Mouse (Mus musculus): ENCODE results near the gene Csf3. TPM values are rescaled to one million over a fixed set of nuclear protein-coding genes. Genes with fewer than 3 reads are reported as not detected.
A peak's percentile ranks its signal among the peaks of the same experiment; 100 is the strongest.

Gene Csf3
- polyA plus RNA-seq, 1 experiment from 2014 or later: not detected

- WGBS: 34% methylated on average over 4 of the region's 4 CpGs
- ATAC-seq (ENCODE audit: insufficient read depth) (no peak), DNase-seq (no peak)
- Histone ChIP-seq H3K4me1 (ENCODE audit: insufficient read depth) (peaks cover 13% of the 10 kb centered on the region), H3K27ac (ENCODE audit: low read depth) (no peak overlapping the region), H3K9me3 (ENCODE audit: low read depth, low read length) (peaks cover 3% of the 10 kb centered on the region; the same call in 1 of the 2 replicates), H3K4me2 (no peak overlapping the region), H3K27me3 (ENCODE audit: insufficient read depth, low read length) (no peaks in the 10 kb centered on the region), H3K9ac (no peak overlapping the region), H3K4me3 (ENCODE audit: low read depth, low read length) (no peak overlapping the region), H3K36me3 (ENCODE audit: insufficient read depth) (no peaks in the 10 kb centered on the region)
- TF ChIP-seq CTCF (IDR thresholded peaks at IDR 0.05; ENCODE audit: low read depth): no peak
Measured at GRCm38 (mm10) chr11:98738428-98738911, 37.4 kb downstream of the Csf3 start.

GRCm38 (mm10) chr11:98738925-98739324 is 37.9 kb downstream of the Csf3 start:
- H3K4me2 ChIP-seq: no peak overlapping the region
- H3K9ac ChIP-seq: no peak overlapping the region
- WGBS: 55% methylated on average over 9 of the region's 9 CpGs
- no peak overlapping the region for H3K27ac ChIP-seq (ENCODE audit: low read depth)
- H3K4me1 ChIP-seq (ENCODE audit: insufficient read depth): peaks cover 17% of the 10 kb centered on the region
- no peaks in the 10 kb centered on the region for H3K36me3 ChIP-seq (ENCODE audit: insufficient read depth)
- H3K9me3 ChIP-seq (ENCODE audit: low read depth, low read length): peaks cover 3% of the 10 kb centered on the region; the same call in 1 of the 2 replicates
- no peaks in the 10 kb centered on the region for H3K27me3 ChIP-seq (ENCODE audit: insufficient read depth, low read length)
- ATAC-seq (ENCODE audit: insufficient read depth): no peak
- H3K4me3 ChIP-seq (ENCODE audit: low read depth, low read length): no peak overlapping the region
- no peak for DNase-seq
- TF ChIP-seq CTCF (IDR thresholded peaks at IDR 0.05; ENCODE audit: low read depth): no peak

- ATAC-seq (ENCODE audit: insufficient read depth) (peak; percentile 22; the same call in 1 of the 2 replicates), DNase-seq (peak; percentile 70)
- peak overlapping the region; percentile 95 for H3K27ac ChIP-seq (ENCODE audit: low read depth)
- peak overlapping the region; percentile 76 for H3K4me2 ChIP-seq
- H3K9me3 ChIP-seq (ENCODE audit: low read depth, low read length): no peaks in the 10 kb centered on the region
- no peaks in the 10 kb centered on the region for H3K27me3 ChIP-seq (ENCODE audit: insufficient read depth, low read length)
- peaks cover 28% of the 10 kb centered on the region for H3K4me1 ChIP-seq (ENCODE audit: insufficient read depth)
- no peaks in the 10 kb centered on the region for H3K36me3 ChIP-seq (ENCODE audit: insufficient read depth)
- TF ChIP-seq CTCF (IDR thresholded peaks at IDR 0.05; ENCODE audit: low read depth): no peak
- H3K9ac ChIP-seq: peak overlapping the region; percentile 81
- H3K4me3 ChIP-seq (ENCODE audit: low read depth, low read length): peak overlapping the region; percentile 75
- WGBS: 6% methylated on average over 8 of the region's 8 CpGs
Measured at GRCm38 (mm10) chr11:98740026-98740392, 38.9 kb downstream of the Csf3 start.

- Histone ChIP-seq H3K4me2 (peak within 1 kb of the TSS; percentile 76), H3K4me1 (ENCODE audit: insufficient read depth) (peaks cover 31% of the 10 kb centered on the region), H3K9ac (peak within 1 kb of the TSS; percentile 81), H3K9me3 (ENCODE audit: low read depth, low read length) (no peaks in the 10 kb centered on the region), H3K4me3 (ENCODE audit: low read depth, low read length) (peak within 1 kb of the TSS; percentile 75), H3K27me3 (ENCODE audit: insufficient read depth, low read length) (no peaks in the 10 kb centered on the region), H3K36me3 (ENCODE audit: insufficient read depth) (no peaks in the 10 kb centered on the region), H3K27ac (ENCODE audit: low read depth) (peak within 1 kb of the TSS; percentile 95)
- no peak for TF ChIP-seq CTCF (IDR thresholded peaks at IDR 0.05; ENCODE audit: low read depth)
- ATAC-seq (ENCODE audit: insufficient read depth) (peak; percentile 77), DNase-seq (peak; percentile 85)
- under 1% methylated on average over 22 of the region's 22 CpGs for WGBS
Measured at GRCm38 (mm10) chr11:98740393-98741050, 39.5 kb downstream of the Csf3 start, which contains the start of gene Thra. Gene Thra (plus strand): TSS chr11:98740638.

- H3K4me1 ChIP-seq (ENCODE audit: insufficient read depth): peaks cover 37% of the 10 kb centered on the region
- no peaks in the 10 kb centered on the region for H3K27me3 ChIP-seq (ENCODE audit: insufficient read depth, low read length)
- peak overlapping the region; percentile 75 for H3K4me3 ChIP-seq (ENCODE audit: low read depth, low read length)
- peak overlapping the region; percentile 76 for H3K4me2 ChIP-seq
- WGBS: under 1% methylated on average over 17 of the region's 17 CpGs
- TF ChIP-seq CTCF (IDR thresholded peaks at IDR 0.05; ENCODE audit: low read depth): no peak
- ATAC-seq (ENCODE audit: insufficient read depth) (no peak), DNase-seq (peak; percentile 25)
- H3K9me3 ChIP-seq (ENCODE audit: low read depth, low read length): no peaks in the 10 kb centered on the region
- peak overlapping the region; percentile 81 for H3K9ac ChIP-seq
- peak overlapping the region; percentile 95 for H3K27ac ChIP-seq (ENCODE audit: low read depth)
- H3K36me3 ChIP-seq (ENCODE audit: insufficient read depth): no peaks in the 10 kb centered on the region
Measured at GRCm38 (mm10) chr11:98741051-98741620, 40.1 kb downstream of the Csf3 start.

GRCm38 (mm10) chr11:98741622-98742396 is 40.7 kb downstream of the Csf3 start:
- Histone ChIP-seq H3K4me3 (ENCODE audit: low read depth, low read length) (peak overlapping the region; percentile 75), H3K27ac (ENCODE audit: low read depth) (peak overlapping the region; percentile 95), H3K4me1 (ENCODE audit: insufficient read depth) (peaks cover 44% of the 10 kb centered on the region), H3K4me2 (peak overlapping the region; percentile 76), H3K36me3 (ENCODE audit: insufficient read depth) (no peaks in the 10 kb centered on the region), H3K9me3 (ENCODE audit: low read depth, low read length) (no peaks in the 10 kb centered on the region), H3K9ac (peak overlapping the region; percentile 81), H3K27me3 (ENCODE audit: insufficient read depth, low read length) (no peaks in the 10 kb centered on the region)
- ATAC-seq (ENCODE audit: insufficient read depth) (peak; percentile 70), DNase-seq (peak; percentile 89)
- no peak for TF ChIP-seq CTCF (IDR thresholded peaks at IDR 0.05; ENCODE audit: low read depth)
- WGBS: under 1% methylated on average over 78 of the region's 86 CpGs
